Mouse (Mus musculus) liver, embryonic 14.5 days (tissue): ENCODE results near the gene Mms19.

Experiments
- CTCF ChIP-seq: IDR thresholded peaks from 2 replicates; pipeline ENCODE4 v1.5.1; 2016; ENCODE audit warnings: antibody characterized with exemption, low read depth, control low read depth
- EP300 ChIP-seq: IDR thresholded peaks from 2 replicates; pipeline ENCODE4 v1.6.1; 2016; ENCODE audit warnings: antibody characterized with exemption, low read depth

- TF ChIP-seq CTCF = no peak
- no peak for TF ChIP-seq EP300
Observed at GRCm38 (mm10) chr19:42004258-42004657, 23.3 kb upstream of the Mms19 start.
